Mouse (Mus musculus): Measurements from ENCODE around the gene Bola2. TPM values are rescaled to one million over a fixed set of nuclear protein-coding genes. Genes with fewer than 3 reads are reported as not detected.

Gene Bola2
- 151 and 195 TPM in 2 replicates for total RNA-seq (2014; fragmentation: Nextera tagmentation)
- 135 and 158 TPM in 2 replicates for total RNA-seq (2017)

DNA sequence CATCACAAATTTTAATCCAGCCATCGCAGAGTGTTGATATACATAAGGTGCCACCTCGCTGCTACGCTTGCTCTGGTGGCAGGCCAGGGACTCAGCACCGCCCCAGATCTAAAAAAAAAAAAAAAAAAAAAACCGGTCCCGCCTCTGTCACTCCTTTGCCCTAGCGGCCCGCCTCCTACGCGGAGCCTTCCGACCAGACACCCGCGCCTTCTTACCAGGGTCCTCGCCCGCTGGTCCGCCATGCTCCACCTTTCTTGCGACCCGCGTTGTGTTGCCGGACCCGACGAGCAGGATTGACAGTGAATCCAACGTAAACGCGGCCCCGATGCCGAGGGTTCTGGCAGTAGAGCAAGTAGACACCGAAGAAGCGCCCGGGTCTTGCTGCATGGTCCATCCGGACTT, at the start of gene Bola2:
Gene Bola2, plus strand, starts transcription at position 192 of the 402 bp plus-strand sequence.
- peak; percentile 57 for ATAC-seq (replicated peaks; ENCODE audit: poor library complexity, severe bottlenecking)

DNA sequence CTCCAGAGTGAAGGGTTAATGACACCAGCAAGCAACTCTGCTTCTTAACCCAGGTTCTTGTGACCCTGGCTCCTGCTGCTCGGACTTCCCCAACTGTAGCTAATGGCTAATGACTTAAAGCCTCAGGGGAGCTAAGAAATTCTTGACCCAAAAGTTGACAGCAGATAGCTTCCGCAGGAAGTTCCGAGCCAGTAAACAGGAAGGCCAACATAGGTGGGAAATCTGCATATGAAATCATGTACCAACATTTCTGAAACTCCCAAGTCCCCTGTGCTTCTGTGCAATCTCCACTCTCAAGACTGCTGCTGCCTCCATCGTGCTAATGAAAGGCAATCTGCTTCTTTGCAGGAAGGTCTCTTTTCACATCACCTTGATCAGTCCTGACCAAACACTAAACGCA, 49.5 kb upstream of the Bola2 start:
- no peak for ATAC-seq (replicated peaks; ENCODE audit: poor library complexity, severe bottlenecking)

DNA sequence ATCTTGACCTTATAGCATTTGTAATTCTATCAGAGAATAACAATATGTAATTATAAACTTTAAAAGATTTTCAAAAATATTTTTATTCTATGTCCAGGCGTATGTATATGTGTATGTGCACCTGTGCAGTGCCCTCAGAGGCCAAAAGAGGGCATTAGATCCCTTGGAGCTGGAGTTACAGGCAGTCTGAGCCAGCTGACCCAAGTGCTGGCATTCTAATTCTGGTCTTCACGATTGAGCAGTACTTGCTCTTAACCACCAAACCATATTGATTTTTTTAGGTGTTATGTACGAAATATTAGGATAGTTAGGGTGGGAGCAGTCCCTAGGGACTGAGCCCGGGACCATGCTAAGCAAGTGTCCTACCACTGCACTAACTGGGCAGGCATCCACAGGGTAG, 46.7 kb upstream of the Bola2 start:
- peak; percentile 36; the same call in 1 of the 2 replicates for ATAC-seq (replicated peaks; ENCODE audit: poor library complexity, severe bottlenecking)

DNA sequence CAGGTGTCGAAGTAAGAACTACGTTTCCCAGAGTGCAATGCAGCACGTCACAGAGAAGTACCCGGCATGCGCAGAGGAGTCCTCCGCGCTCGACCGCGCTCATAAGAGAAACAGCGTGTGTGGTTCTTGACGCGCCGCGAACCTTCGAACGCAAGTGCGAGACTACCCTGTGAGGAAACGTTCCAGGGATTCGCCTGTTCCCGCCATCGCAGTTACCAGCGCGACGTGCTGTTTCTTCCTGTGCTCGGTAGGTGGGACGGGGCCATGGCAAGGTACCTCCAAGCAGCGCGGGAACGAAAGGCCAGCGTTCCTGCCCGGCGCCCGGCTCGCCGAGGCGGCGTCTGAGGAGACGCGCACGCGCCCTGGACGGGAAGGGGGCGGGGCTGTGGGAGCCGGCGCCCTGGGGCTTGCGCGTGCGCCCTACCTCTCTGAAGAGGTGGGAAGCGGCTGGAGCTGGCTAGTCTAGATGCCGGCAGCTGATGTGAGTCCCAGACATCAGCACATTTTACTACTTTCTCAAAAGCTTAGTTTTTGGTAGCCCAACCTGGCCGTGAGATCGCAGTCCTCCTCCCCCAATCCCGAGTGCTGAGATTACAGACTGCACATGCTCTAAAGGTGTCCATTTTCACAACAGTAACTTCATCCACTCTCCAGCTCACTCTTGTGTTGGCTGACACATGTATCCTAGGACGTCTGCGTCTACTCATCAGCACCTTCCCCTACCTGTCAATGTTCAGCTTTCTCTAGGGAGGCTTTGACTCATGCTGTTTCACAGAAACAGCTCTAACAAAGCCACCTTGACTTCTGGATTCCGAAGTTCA, 45.8 kb upstream of the Bola2 start, which contains the start of gene Sgf29:
Gene Sgf29, plus strand, starts transcription at position 79 of the 821 bp plus-strand sequence.
- peak; percentile 90 for ATAC-seq (replicated peaks; ENCODE audit: poor library complexity, severe bottlenecking)

DNA sequence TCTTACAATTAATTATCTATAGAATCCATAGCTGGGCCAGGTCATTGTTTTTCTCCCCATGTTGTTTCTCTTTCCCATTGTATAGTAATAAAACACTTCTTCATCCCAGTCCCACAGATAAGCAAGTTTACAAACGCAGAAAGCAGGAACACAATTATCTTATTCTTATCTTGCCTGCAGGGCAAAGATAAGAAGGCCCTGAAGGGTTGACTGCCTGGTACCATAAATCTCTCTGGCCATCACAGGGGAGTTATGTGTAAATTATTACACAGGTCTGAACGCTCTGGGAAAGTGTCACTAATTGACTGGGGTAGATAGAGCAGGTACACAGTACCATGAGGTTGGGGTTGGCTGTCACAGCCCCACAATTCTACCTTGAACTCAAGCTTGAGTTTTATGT, 44.3 kb upstream of the Bola2 start:
- no peak for ATAC-seq (replicated peaks; ENCODE audit: poor library complexity, severe bottlenecking)

DNA sequence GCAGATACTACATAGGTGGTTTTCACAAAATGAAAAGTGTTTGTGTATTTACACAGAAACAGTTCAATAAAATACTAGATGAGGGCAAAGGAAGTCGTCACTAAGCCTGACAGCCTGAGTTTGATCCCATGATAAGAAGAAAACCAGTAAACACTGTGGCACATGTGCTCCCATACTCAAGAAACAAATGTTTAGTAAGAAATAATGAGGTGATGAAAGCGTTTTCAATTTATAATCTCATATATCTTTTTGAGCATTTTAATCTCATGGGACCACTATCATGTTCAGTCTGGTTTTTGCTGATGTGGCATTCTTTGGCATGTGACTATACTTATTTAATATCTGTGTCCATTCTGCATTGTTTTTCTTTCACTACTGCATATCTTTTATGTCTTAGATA, 41.2 kb upstream of the Bola2 start:
- ATAC-seq (replicated peaks; ENCODE audit: poor library complexity, severe bottlenecking): no peak

DNA sequence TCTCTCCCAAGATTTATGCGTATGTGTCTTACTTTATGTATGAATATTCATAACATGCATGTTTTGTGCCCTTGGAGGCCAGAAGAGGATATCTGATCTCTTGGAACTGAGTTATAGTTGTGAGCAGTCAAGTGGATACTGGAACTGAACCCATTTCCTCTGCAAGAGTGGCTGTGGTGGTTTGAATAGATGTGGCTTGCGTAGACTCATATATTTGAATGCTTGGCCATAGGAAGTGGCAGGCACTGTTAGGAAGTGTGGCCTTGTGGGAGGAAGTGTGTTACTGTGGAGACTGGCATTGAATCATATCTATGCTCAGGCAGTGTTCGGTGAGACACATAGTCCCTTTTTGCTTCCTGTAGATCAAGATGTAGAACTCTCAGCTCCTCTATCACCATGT, 39.5 kb upstream of the Bola2 start:
- ATAC-seq (replicated peaks; ENCODE audit: poor library complexity, severe bottlenecking): peak; percentile 96

DNA sequence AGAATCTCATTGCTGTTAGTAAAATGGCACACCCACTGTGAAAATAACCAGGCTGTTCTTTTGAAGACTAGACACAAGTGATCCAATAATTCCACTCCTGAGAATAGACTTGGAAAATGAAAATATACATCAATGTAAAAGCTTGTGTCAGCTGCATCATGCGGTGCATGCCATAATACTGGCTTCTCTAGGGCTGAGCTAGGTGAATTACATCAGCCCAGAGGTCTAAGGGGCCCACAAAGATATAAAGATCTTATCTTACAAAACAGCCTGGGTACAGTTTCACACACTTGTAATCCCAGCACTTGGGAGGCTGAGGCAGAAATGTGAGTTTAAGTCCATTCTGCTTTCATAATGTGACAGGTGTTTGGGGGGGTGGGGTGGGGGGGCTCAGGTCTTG, 37.7 kb upstream of the Bola2 start:
- ATAC-seq (replicated peaks; ENCODE audit: poor library complexity, severe bottlenecking): no peak

DNA sequence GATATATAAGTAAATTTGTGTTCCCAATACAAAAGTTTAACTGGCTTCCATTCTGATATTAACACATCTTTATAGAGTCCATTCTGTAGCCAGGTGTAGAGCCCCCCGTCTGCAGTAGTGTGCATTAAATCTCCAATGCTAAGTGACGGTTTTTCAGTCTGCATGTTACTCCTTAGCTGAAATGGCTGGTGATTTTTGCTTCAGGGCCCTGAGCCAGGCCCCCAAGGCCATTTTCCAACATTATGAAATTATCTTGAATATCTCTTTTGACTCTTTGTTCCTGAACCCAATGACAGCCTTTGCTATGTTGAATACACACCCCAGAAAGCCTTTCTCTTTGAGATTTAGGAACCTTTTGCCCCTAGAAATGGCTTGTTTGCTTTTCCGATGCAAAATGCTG, 35.4 kb upstream of the Bola2 start:
- ATAC-seq (replicated peaks; ENCODE audit: poor library complexity, severe bottlenecking): no peak

DNA sequence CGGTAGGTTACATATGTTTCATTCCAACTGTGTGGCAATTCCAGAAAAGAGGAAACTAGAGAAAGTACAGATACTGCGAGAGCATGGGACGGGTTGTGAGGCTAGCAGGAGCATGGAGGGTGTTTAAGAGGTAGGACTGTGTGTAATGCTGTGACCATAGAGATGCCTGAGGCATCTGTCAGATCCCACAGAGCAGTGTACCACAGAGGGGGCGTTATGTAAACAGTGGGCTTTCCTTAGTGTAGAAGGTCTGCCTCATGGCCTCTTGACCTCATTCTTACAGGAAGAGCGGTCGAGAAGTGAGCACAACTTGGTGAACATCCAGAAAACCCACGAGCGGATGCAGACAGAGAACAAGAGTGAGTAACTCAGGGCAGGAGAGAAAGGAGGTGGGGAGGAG, 31.6 kb upstream of the Bola2 start:
- ATAC-seq (replicated peaks; ENCODE audit: poor library complexity, severe bottlenecking): peak; percentile 55

DNA sequence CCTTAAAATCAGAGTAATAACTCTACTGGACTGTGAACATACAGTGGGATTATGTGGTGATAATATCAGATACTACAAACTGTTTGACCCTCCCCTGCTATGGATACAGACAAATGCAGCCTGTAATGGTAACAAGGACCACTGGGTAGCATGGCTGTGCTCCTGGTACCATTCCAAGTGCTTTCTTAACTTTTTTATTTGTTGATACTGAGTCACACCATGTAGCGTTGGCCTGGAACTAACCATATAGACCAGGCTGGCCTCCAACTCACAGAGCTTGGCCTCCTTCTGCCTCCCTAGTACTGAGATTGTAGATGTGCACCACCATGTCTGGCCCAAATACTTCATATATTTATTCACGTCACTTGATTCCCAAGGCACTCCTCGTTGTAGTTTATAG, 29.9 kb upstream of the Bola2 start:
- no peak for ATAC-seq (replicated peaks; ENCODE audit: poor library complexity, severe bottlenecking)

DNA sequence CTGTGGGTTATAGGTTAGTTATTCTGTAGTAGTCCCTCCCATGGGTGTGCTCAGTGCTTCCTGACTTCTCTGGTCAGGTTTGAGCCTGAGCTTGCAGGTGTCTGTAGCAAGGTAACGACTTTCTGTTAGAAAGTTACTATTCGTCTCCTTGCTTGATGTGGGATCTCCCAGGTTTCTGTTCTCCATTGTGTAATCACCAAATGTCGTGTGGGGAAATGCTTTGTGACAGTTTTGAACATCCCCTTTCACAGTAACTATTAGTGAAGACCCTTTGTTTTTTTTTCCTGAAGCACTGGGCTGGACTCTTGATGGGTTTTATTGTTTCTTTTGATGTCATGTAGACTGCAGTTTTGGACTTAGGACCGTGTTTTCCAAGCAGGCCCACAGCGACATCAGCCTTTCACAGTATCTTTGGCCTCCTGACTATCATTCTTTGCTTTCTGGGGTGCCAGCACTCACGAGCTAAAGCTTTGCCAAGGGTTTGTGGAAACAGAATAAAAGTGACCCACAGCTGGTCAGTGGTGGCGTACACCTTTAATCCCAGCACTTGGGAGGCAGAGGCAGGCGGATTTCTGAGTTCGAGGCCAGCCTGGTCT, 27.6 kb upstream of the Bola2 start:
- ATAC-seq (replicated peaks; ENCODE audit: poor library complexity, severe bottlenecking): peak; percentile 70

DNA sequence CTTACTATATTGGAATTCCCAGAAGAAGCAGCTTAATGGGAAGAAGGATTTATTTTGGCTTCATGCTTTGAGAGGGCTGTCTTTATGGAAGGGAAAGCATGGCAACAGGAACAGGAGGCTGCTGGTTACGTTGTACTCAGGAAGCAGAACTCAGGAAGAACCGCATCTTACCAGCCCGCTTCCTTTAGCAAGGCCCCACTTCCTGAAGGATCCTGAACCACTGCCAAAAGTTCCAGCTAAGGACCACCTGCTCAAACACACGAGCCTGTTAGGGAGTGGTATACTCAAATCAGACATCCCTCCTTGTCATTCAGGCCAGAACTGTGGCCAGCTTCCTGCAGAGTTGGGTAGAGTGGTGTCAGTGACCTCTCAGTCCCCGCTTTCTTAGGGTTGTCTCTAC, 26.7 kb upstream of the Bola2 start:
- peak; percentile 43 for ATAC-seq (replicated peaks; ENCODE audit: poor library complexity, severe bottlenecking)

DNA sequence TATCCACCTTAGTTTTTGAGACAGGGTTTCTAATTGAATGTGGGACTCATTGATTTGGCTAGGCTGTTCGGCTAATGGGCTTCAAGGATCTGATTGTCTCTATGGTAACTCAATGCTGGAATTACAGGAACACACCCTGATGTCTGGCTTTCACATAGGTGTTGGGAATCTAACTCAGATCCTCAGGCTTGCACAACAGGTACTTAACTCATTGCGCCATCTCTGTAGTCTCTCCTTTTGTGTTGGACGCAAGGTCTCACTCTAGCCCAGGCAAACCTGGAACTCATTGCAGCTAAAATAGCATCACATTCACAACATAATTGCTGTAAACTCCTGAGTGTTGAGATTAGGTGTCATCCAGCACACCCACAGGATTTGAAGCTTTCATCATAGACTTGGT, 25.0 kb upstream of the Bola2 start:
- no peak for ATAC-seq (replicated peaks; ENCODE audit: poor library complexity, severe bottlenecking)

DNA sequence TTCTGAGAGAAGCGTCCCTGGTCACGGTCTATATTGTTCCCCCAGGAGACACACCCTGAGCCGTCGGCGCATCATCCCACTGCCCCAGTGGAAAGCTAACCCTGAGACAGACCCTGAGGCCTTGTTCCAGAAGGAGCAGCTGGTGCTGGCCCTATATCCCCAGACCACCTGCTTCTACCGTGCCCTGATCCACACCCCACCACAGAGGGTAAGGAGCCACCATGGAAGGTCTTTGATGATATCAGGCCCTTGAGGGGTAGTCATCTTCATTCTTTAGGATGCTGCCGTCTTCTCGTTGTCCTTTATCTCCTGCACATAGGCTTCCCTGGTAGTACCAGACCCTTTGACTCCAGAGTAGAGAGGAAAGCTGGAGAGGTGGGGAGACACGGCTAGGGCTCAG, 23.1 kb upstream of the Bola2 start:
- no peak for ATAC-seq (replicated peaks; ENCODE audit: poor library complexity, severe bottlenecking)

DNA sequence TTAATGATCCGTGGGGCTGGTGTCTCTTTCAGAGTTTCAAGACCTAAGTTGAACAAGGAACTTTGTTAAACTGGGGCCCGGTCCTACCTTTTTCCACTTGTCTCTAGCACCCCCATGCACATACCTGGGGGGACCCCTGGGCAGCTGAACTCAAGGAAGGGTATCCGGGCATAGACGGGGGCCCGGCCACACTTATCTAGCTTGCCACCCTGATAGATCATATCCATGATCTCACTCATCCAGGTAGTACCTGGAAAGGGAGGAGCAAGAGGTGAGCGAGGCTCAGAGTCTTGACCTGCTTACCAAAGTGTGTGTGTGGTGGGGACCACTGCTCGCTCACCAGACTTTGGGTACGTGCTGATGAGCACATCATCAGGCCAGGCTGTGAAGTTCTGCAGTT, 20.1 kb upstream of the Bola2 start:
- ATAC-seq (replicated peaks; ENCODE audit: poor library complexity, severe bottlenecking): 0 out of 2 replicates have a peak, but pooled peaks have one; percentile 17

DNA sequence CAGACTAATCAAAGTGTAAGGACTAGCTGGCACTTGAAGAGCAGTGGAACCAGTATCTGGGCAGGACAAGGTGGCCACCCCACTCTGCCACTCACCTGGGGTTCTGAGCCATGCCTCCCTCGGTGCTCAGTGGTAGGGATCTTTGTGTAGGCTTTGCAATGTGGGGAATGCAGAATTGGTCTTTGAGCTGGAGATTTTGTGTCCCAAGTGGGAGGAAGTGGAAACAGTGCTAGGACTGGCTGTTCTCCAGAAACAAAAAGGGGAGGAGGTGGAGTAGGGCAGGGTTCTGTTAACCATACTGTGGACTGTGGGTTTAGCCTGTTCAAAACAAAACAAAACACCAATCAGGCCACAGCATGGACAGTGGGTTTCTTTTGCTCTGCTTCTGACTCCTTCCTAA, 19.0 kb upstream of the Bola2 start, which contains the start of gene Sult1a1:
Gene Sult1a1, minus strand, starts transcription at position 226 of the 400 bp plus-strand sequence.
- no peak for ATAC-seq (replicated peaks; ENCODE audit: poor library complexity, severe bottlenecking)

DNA sequence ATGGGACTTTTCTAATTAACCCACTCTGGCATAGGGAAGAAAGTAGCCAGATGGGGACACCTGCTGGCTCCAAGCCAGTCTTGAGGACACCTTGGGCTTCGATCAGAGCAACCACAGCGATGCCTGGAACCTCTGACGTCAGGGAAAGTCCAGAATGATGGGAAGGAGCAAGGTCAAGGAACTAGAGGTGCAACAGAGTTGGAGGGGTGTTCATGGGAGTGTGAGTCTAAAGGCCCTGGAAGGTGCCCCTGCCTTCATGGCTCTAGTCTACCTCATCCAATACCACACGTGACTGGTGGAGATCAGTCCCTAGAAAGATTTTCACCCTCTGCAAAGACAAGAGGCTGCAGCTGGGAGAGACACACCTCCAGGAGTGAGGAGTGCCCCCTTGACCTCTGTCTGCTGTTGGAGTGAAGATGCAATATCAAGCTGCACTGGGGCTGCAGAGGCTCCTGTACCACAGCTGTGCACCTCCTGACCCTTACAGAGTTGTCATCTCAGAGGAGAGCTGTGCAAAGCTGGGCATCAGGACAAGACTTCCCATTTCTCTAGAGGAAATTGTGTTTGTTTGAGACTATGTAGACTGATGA, 18.5 kb upstream of the Bola2 start:
- no peak for ATAC-seq (replicated peaks; ENCODE audit: poor library complexity, severe bottlenecking)

DNA sequence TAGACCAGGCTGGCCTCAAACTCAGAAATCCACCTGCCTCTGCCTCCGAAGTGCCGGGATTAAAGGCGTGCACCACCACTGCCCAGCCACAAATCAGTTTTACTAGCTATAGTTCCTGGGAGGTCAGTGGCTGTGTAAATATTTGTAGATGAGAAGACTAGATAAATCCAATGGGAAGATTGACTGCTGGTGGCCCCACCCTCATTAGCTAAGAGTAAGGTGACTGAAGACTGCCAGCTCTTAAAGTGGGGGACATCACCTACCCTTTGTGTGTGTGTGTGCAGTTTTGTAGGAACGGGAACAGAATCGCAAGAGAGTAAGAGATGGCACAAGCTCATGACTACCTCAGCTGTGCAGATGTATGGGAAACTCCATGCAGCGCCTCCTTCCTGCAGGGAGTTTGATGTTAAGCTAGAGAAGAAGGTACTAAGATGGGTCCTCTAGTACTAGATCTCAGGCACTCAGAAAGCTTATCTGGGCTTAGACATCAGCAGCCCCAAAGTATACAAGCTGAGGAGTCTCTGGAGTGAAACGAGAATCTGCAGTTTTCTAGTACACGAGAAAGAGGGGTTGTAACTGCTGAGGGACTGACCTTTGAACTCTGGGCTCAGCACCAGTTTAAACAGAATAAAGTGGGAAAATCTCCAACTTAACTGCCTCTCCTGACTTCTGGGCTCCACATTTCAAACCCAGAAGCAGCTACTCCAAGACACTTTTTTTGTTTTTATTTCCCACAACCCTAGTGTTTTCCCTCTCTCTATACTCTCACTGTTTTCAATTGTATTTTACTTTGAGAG, 16.5 kb upstream of the Bola2 start:
- ATAC-seq (replicated peaks; ENCODE audit: poor library complexity, severe bottlenecking): no peak

DNA sequence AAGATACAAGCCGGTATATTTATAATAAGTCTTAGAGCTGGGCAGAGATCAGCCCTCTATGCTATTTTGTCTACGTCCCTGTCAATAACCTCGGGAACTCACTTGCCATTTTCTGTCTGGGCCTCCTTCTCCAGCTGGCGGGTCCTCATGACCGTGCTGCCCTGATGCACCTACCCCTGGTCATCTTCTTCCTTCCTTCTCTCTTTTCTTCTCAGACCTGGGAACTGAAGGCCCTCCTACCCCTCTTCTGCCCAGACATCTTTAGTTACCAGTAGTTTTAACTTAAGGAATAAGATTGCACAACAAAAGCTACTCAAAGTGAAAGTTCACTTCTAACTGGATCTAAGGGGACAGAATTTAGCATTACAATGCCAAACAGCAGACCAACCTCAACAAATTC, 15.5 kb upstream of the Bola2 start:
- ATAC-seq (replicated peaks; ENCODE audit: poor library complexity, severe bottlenecking): peak; percentile 52

DNA sequence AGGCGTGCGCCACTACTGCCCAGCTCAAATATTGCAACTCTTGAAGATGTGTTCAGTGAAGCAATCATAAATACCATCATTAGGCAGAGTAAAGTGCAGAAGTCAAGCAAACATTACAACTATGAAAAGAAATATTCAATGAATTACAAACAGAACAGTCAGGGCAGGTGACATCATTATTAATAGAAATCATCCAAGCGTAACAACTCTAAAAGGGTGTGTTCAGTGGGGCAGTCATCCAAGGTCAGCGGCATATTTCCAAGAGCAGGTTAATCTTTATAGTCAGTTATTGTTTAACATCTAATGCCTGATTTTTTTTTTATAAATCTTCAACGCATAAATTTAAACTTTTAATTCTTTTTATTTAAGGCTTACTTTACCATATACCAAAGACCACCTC, 14.0 kb upstream of the Bola2 start:
- ATAC-seq (replicated peaks; ENCODE audit: poor library complexity, severe bottlenecking): no peak

All from granulocyte monocyte progenitor cell, adult 5-6 weeks (primary cell).